Mouse (Mus musculus) gastrocnemius, postnatal 10 days (tissue): ENCODE results near the gene Clmn. TPM values are rescaled to one million over a fixed set of nuclear protein-coding genes. Genes with fewer than 3 reads are reported as not detected.

ENCODE experiments used
- total RNA-seq, 2 experiments: library from RNA; stranded (reverse); gene quantifications; 2 replicates each; pipeline ENCODE4 v1.2.3; 2021

The Clmn gene
- total RNA-seq, 2 experiments from 2014 or later, result 4.2 TPM

Other genes starting within 250 kb of the Clmn start
- gene Dicer1, start 113.1 kb downstream of the Clmn start, total RNA-seq, result 10 to 100 TPM; 36.7 to 40.4 TPM
- gene Syne3, start 144.7 kb upstream of the Clmn start, total RNA-seq, result 10 to 100 TPM in 1 of 2 experiments, 1 to 10 TPM in 1; 9.0 to 11.5 TPM
- 10 to 100 TPM; 60.5 to 69.7 TPM for gene Glrx5, start 167.6 kb upstream of the Clmn start, total RNA-seq